Mouse (Mus musculus): ENCODE data around the gene Scamp2. TPM values are rescaled to one million over a fixed set of nuclear protein-coding genes. Genes with fewer than 3 reads are reported as not detected.

Gene Scamp2
- polyA plus RNA-seq, 1 experiment from 2014 or later = 65.2 TPM

GRCm38 (mm10) chr9:57550126-57550862 lies 10.4 kb upstream of the Scamp2 start:
- no peak for DNase-seq (ENCODE audit: low spot score)

DNA sequence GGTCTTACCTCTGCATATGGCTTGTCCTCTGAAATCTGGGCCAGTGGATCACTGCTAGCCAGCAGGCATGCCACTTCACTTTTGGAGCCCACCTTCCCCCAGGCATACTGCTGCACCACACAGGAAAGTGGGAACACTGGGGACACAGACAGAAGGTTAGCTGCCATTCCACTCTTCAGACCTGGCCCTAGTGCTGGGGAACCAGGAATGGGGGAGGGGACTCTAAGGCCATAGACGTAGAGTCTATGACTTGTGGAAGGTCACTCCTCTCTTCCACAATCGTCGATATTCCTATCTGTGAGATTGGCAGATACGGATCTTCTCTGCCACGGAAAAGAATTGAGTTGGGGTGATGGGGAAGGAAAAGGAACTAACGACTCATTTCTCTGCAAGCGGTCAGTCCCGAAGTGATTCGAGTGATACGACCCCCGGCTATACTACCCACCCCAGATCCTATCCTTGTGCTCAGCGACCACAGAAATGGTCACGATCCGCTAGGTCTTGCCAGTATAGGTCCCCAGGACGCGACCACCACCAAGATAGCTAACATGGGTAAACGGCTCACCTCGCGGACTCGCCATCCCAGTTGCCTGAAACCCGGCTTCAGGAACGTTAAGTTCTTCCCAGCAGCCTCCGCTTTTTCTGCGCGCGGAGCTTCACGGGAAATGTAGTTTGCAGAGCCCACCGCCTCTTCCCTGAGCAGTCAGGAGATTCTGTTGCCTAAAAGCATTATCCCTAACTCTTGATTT lies 8.4 kb upstream of the Scamp2 start, which contains the start of gene Mpi:
TSS of gene Mpi (minus strand) at position 625 of the 749 bp plus-strand sequence.
- DNase-seq (ENCODE audit: low spot score) = peak; percentile 55

DNA sequence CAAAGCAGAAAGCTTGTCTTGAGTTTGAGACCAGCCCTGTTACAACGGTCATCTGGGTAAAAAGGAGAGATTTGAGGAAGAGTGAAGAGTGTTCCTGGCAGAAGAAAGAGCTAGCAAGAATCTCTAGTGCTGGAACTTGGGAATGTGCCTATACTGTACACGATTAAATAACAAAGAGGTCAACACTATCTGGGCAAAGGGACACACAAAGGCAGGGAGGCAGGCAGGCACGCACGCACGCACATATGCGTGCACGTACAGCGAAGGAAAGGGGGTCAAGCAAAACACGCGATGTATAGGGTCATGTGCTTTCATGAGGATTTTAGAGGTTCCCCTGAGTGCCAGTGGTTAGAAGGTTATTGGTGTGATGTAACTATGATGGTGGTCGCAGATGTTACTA lies 7.6 kb upstream of the Scamp2 start:
- no peak for DNase-seq (ENCODE audit: low spot score)

- no peak for DNase-seq (ENCODE audit: low spot score)
Measured at GRCm38 (mm10) chr9:57554753-57555152, 6.0 kb upstream of the Scamp2 start.

GRCm38 (mm10) chr9:57557215-57557614 lies 3.5 kb upstream of the Scamp2 start:
- DNase-seq (ENCODE audit: low spot score) = no peak

GRCm38 (mm10) chr9:57558625-57559024 lies 2.1 kb upstream of the Scamp2 start:
- DNase-seq (ENCODE audit: low spot score) = no peak

GRCm38 (mm10) chr9:57559568-57559967 lies 1.2 kb upstream of the Scamp2 start:
- DNase-seq (ENCODE audit: low spot score) = no peak

GRCm38 (mm10) chr9:57560263-57560662 lies 480 bp upstream of the Scamp2 start:
- no peak for DNase-seq (ENCODE audit: low spot score)

GRCm38 (mm10) chr9:57561711-57562099 lies 962 bp downstream of the Scamp2 start:
- peak; percentile 30 for DNase-seq (ENCODE audit: low spot score)

GRCm38 (mm10) chr9:57562896-57563372 lies 2.2 kb downstream of the Scamp2 start:
- DNase-seq (ENCODE audit: low spot score) = no peak

GRCm38 (mm10) chr9:57564609-57565008 lies 3.9 kb downstream of the Scamp2 start:
- no peak for DNase-seq (ENCODE audit: low spot score)

DNA sequence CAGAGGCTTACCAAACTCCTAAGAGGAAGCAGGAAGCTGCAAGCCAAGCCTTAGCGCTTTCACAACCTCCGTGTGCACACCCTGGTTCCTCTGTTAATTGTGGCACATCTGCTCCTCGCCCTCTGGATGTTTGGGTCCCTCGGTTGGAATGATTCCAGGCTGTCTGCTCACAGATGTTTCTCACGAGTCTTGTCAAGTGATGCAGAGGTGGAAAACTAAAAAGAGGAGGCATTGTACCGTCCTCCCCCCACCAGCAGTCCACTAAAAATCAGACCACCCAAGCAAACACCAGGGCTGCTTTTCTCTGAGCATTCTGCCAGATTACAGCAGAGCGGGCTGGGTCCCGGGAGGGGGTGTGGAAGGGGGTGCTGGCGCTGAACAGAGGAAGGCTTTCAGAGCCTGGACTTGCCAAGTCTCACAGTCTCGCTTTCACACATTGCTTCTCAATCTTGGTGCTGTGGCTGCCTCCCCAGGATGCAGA lies 5.0 kb downstream of the Scamp2 start:
- no peak for DNase-seq (ENCODE audit: low spot score)

DNA sequence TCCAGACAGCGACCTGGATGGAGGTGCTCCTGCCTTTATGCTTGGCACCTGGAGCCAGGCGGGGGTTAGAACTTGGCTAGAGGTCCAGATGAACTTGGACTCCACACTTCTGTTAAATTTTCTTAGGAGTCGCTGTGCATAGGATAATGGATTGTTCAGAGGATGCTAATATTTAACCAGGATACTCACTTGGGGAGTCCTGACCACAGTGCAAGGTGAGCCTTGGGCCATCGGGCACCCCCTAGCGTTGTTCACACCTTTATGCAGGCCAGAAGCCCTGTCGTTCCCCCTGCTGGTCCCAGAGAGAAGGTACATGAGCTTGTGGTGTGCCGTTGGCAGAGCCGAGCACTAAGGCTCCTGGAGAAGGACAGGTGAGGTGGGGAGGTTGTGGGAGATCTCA lies 6.1 kb downstream of the Scamp2 start:
- no peak for DNase-seq (ENCODE audit: low spot score)

GRCm38 (mm10) chr9:57568500-57568899 lies 7.8 kb downstream of the Scamp2 start:
- no peak for DNase-seq (ENCODE audit: low spot score)

GRCm38 (mm10) chr9:57574397-57574796 lies 13.7 kb downstream of the Scamp2 start:
- DNase-seq (ENCODE audit: low spot score) = no peak

DNA sequence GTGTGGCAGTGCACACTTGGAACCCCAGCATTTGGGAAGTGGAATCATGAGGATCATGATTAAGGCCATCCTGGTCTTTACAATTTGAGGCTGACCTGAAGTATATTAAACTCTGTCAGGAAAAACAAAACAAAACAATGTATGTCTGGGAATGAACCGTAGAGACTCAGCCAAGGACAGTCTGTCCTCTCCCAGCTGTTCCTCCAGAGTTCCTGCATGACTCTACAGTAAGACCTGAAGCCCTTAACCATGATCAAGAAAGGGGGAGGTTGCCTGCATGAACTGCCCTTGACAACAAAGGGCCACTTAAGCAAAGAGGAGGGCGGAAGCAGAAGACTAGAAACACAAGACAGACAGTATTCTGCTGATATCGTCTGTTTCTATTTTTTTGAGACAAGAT lies 14.8 kb downstream of the Scamp2 start:
- DNase-seq (ENCODE audit: low spot score) = no peak

DNA sequence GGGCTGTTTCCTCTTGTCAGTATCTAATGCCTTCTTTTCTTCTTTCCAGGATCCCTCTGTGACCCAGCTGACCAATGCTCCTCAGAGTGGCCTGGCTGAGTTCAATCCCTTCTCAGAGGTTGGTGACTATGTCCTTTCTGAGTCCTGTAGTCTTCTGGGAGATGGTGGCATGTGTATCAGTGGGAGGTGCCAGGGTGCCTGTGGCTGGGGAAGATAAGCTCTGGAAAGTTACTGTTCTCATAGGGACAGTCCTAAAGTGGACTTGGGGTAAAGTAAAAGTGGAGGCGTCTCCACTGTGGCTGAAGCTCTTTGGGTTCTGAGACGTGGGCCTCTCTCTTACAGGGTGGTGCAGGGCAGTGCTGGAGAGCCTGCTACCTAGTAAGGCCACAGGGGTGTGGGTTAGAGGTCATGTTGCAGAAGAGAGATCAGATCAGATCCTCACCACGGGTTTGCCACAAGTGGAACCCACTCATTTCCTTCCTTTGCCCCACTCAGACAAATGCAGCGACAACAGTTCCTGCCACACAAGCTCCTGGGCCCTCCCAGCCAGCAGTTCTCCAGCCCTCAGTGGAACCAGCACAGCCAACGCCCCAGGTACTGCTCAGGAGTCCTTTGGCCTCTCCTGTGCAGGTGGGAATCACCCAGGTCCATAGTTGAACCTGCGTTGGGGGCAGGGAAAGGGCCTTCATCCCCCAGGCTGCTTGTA lies 16.6 kb downstream of the Scamp2 start:
- DNase-seq (ENCODE audit: low spot score) = no peak

GRCm38 (mm10) chr9:57584991-57585390 lies 24.2 kb downstream of the Scamp2 start:
- DNase-seq (ENCODE audit: low spot score) = peak; percentile 6

DNA sequence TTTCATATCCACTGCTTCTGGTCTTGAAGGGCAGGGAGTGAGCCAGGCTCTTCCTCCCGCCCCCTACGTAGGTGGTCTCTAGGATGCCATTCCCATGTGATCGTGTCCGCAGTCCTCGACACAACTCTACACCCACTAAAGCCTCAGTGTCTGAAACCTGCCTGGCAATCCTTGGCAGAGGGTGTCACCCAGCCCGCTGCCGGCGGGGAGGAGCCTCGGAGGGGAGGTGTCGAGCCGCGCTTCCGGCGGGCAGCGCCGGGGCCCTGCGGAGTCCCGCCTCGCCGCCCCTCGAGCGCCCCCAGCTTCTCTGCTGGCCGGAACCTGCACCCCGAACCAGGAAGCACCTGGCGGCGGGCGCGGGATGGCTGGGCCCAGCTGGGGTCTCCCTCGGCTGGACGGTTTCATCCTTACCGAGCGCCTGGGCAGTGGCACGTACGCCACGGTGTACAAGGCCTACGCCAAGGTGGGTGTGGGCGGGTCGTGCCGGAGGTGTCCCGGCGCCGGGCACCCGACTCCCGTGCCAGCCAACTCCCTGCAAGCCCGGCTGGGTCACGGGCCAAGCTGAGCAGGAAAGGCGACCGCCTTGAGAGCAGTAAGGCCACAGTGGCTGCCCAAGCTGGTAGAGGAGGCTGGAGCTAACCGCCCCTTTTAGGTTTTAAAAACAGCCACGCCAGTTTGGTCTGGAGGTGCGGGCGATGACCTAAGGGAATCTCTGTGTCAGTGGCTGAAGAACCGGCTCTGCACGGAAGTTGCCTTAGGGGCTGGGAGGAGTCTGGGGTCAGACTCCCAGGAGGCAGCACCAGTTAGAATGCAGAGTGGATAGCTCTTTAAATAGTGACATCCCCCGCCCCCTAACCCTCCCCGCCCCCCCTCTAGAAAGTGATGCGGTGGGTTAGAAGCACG lies 28.7 kb downstream of the Scamp2 start, which contains the start of gene Ulk3:
TSS of gene Ulk3 (plus strand) at position 229 of the 903 bp plus-strand sequence.
- peak; percentile 88 for DNase-seq (ENCODE audit: low spot score)

GRCm38 (mm10) chr9:57590726-57591125 lies 30.0 kb downstream of the Scamp2 start:
- no peak for DNase-seq (ENCODE audit: low spot score)

Measured in thymus, postnatal 0 days (tissue).